Mouse (Mus musculus) thymus, postnatal 25 days (tissue): ENCODE data around the gene Dnajc6.

Source experiments
- DNase-seq: peaks from one replicate; pipeline ENCODE4 v3.0.0; 2022

The Dnajc6 gene

DNA sequence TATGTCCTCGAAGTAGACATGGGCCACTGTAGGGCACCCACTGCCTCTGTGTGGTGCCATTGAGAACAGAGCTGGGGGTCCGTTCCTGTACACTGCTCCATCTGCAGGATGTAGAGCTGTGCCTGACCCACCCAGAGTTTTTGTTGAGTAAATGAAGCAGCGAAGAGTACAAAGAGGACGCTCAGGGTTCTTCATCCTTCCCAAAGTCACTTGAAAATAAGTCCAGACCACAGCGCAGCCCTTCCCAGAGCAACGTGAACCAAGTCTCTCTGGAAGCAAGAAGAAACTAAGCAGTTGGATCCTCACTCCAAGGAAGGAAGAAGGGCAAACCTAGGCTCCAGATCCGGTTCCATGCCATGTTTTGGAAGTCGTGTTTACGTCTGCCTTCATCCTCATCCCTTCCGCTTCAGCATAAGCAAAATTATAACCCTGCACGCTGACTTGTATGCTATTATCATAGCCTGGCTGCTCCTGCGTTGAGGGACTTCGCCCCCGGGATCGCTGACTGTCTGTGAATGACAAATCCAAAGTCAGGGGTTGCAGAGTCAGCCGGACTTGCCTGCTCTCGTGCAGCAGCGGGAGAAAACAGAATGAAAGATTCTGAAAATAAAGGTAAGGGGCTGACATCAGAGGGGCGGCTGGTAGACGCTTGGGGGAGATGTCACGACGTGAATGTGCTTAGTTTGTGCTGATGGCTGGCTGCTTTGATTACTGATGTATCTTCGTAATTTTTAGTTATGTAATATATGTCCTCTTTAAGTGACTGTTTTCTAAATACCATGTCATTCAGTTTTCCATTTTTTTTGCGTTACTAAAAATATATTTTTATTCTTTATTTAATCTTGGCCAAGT is 11.3 kb downstream of the Dnajc6 start:
- DNase-seq = peak; percentile 78

GRCm38 (mm10) chr4:101508431-101508830 is 12.0 kb downstream of the Dnajc6 start:
- no peak for DNase-seq

DNA sequence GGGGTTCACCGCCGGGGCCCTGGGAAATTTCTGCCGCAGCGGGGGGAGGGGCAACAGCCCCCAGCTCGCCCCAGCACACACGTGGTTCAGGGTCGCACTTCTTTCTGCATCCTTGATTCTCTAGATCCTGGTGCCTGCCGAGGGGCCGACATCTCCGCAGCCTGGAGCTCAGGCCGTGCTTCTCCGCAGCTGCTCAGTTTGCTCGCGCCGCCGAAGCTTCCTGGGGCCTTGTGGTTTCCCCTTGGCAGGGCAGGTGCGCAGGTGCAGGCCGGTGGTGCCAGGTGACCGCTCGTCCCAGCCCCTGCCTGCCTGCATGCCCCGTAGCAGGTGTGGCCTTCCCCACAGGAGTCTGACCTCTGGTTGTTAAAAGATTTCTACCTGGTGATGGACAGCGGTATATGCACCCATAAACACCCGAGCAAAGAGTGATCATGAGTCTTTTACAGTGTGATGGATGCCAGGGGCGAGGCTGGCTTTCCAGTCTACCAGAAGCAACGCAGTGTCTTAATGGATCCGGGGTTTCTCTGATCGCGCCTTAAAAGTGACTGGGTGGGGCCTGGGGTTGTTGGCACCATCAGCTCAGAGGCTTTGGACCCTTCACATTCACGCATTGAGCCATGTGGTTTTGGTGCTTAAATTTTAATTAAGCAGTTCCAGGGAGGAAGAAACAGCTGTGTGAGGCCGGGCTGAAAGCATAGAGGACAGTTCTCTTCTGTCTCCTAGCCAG is 12.6 kb downstream of the Dnajc6 start:
- peak; percentile 85 for DNase-seq

- DNase-seq = peak; percentile 24
Measured at GRCm38 (mm10) chr4:101510111-101510903, 13.9 kb downstream of the Dnajc6 start.

- DNase-seq = no peak
Measured at GRCm38 (mm10) chr4:101510904-101511210, 14.4 kb downstream of the Dnajc6 start.

DNA sequence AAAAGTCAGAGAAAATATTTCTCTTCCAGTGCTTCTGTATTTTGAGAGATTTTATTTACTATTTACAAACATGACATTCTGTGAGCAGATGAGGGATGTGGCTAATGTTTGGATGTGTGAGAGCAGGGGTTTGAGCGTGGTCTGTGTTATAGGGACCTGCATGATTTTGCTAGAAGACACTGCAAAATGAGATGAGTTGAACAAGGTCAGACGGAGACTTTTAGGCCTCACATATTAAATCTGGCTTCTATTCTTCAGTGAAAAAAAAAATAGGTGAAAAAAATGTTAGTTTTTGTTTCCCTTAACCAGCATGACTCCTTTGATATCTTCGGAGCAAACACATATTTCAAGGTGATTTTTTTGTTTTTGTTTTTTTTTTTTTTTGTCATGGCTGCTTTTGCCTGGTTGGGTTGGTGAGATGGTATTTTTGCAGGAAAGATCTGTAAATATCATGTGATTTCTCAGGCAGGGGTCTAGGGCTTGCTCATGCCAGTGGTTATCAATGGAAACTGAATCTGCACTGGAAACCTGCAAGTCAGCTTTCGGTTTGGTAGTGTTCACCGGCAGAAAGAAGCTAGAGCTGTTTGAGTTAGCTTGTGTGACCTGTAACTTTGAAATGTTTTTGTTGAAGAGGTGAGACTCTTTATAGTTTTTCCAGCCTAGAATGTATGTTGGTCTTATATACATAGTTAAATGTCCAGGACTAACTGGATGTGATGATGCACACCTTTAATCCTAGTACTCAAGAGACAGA is 15.5 kb downstream of the Dnajc6 start:
- peak; percentile 12 for DNase-seq

GRCm38 (mm10) chr4:101513251-101513650 is 16.8 kb downstream of the Dnajc6 start:
- no peak for DNase-seq

- no peak for DNase-seq
Measured at GRCm38 (mm10) chr4:101515853-101516252, 19.4 kb downstream of the Dnajc6 start.

GRCm38 (mm10) chr4:101516434-101517168 is 20.2 kb downstream of the Dnajc6 start:
- no peak for DNase-seq

- no peak for DNase-seq
Measured at GRCm38 (mm10) chr4:101531901-101532300, 35.5 kb downstream of the Dnajc6 start.

DNA sequence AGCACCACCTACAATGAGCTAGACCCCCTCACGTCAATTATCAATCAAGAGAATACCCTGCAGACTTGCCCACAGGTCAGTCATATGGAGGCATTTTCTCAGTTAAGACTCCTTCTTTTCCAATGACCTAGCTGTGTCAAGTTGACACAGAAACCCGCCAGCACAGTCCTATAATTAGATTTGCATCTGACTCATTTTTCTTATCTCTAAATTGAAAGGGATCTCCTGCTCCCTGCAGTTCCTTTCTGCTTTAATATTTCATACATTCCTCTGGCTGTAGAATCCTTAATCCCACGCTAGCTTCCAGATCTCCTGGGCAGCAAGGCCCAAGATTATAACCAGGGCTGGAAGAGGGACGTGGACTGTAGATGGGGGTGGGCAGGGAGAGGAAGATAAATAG is 44.1 kb downstream of the Dnajc6 start:
- DNase-seq = no peak

DNA sequence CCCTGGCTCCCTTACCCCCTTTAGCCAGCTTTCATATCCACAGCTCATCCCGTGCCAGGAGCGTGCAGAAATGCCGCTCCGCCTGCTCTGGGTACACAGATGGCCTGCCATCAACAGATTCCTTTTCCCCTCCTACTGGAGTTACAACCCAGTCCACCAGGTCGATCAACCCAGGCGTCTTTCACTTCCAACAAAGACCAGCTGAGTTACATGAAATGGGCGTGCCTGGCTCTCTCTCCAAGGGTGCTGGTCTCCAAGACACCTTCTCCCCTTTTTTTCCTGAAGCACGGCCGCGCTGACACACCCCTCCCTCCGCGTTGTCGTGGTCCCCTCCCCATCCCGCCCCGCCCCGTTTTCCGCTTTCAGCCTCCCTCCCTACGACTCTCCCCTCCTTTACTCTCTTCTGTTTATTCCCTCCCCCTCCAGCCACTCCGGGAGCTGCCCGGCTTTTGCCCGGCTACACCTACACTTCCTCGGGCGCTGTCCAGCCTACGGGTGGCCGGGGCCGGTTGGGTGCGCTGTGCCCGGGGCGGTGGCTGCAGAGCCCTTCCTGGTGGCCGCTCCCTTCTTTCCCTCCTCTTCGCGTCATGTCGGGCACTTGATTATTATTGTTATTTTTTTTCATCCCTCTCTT is 53.6 kb downstream of the Dnajc6 start:
- DNase-seq = no peak

GRCm38 (mm10) chr4:101550671-101551161 is 54.3 kb downstream of the Dnajc6 start:
- DNase-seq = peak; percentile 19

GRCm38 (mm10) chr4:101551425-101551824 is 55.0 kb downstream of the Dnajc6 start:
- DNase-seq = no peak

DNA sequence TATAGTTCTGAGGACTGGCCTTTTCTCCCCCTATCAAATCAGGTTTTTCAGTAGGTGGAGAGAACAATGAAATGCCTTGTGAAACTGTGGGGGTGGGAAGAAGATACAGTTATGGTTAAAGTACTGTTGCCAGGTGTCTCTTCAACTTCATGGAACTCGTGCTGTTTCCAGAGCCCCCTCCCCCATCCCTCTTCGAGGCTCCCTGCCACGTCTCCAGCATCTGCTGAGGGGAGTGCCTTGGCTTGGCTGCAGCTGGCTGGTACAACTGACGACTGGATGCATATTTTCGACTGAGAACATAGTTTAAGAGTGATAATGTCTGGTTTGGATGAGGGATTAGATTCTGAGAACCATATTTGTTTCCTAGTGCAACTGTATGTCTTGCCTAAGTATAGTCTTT is 55.9 kb downstream of the Dnajc6 start:
- DNase-seq = no peak

DNA sequence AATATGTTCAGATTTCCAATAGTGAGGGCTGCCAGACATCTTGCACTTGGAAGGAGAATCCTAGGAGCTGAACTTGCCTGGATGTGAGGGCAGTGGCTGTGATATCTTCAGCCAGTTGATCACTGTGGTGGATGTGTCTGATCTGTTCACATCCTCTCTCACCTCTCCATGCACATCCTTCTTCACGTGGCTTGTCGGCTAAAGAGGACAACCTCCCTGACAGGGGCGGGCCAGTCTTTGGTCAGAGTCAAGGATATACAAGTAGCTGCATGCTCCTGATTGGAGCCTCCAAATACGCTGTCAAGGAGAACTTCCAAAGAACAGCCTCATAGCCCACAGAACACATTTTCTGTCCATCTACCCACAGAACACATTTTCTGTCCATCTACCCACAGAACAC is 58.6 kb downstream of the Dnajc6 start:
- no peak for DNase-seq

DNA sequence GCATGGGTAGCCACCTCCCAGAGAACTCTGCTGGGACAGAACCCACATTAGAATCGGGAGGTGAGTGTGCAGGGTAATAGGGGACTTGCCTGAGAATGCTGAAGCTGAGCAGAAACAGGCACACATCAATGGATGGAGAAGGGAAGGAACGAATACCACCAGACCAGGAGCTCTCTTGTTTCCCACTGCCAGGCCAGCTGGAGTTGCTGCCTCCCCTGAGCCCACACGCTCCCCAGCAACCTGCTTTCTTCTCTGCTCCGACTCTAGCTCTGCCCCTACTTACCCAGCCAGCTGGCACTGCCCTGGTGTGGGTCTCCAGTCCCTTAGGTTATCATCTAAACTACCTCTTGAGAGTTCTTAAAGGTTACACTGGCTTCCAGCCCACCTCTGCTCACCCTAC is 63.7 kb downstream of the Dnajc6 start:
- DNase-seq = no peak

DNA sequence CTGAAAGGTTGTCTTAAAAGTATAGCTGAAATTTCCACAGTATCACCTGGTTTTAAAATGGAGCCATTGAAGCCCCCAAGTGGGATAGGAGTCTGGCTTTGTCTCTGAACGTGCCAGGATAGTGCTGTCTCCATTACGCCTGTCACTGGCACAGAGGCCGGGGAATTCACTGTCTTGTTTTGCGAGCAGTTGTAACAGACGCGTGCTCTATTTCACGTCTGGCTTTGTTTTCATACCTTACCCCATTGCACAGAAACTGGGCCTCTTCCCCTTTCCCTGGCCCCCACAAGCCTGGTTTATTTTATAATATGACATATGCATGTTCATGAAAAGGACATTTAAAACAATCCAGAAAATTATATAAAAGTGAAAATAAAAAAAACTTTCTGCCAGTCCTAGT is 66.4 kb downstream of the Dnajc6 start:
- no peak for DNase-seq

DNA sequence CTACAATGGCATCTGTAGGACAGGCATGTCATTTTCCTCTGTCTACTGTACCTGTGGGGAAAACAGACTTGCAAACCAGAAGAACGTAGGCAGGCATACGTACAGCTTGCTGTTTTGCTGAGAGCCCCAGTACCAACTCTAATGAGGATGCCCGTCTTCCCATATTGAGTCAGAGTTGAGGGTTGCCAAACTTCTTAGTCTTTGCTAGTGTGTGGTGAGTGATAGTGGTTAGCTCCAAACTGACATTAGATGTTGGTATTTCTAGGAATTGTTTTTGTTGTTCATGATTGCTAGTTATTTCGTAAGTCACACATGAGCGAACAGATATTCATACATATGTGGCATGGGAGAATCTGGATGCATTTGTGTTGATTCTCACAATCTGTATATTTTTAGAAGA is 67.2 kb downstream of the Dnajc6 start:
- DNase-seq = no peak

DNA sequence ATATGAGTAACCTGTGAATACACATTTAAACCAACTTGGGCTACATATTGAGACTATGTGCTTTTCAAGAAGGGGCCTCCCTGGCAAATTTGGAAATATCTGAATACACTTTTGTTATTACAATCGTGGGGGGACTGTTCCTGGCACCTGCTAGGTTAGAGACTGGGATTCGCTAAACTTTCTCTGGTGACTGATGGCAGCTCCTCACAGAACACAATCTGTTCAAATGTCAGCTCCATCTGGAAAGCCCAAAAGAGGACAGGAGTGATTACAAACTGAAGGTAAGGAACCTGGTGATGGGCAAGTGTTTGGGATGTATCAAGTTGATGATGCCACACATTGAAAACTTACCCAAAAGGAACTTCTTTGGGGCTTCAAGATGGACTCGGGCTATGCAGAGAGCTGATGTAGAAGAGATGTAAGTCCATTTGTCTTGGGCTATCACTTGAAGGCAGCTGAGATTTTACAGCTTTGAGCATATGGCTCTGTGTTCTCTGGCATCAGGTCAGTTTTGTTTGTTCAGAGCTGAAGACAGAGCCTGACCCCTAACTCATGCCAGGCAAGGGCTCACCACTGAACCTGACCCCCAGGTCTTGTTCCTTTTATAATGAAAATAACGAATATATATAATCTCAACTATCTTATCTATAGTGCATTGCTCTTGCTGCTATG is 68.4 kb downstream of the Dnajc6 start:
- no peak for DNase-seq

DNA sequence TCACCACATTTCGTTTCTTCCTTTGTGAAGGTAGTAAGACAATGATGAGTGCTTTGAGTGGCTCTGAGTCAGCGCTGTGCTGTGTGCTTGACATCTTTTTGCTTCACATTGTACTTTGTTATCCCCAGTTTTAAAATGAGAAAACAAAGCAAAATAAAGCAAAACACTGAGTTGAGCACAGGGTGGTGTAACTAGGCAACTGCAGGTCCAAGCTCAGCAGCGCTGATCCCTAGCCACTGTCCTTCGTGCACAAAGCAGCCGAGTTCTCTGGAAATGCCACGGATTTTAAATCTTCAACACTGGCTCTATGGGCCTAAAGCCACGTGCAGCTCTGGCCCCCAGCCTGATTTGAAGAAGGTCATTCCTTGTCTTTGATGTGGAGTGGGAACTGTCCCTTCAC is 72.6 kb downstream of the Dnajc6 start:
- DNase-seq = no peak
